Mouse (Mus musculus): ENCODE results near the gene Nup107.

- TF ChIP-seq CTCF (IDR thresholded peaks at IDR 0.05; ENCODE audit: borderline replicate concordance, extremely low read depth, insufficient read depth, insufficient read length) (no peak), POLR2A (IDR thresholded peaks at IDR 0.05; ENCODE audit: borderline replicate concordance, extremely low read depth, insufficient read depth, insufficient read length, poor library complexity, severe bottlenecking) (no peak)
Measured at GRCm38 (mm10) chr10:117727518-117728110, 64.9 kb downstream of the Nup107 start.
